Mouse (Mus musculus): ENCODE data around the gene St7. TPM values are rescaled to one million over a fixed set of nuclear protein-coding genes. Genes with fewer than 3 reads are reported as not detected.

Gene St7
- total RNA-seq, 2 experiments from 2014 or later: 15.6 to 17.4 TPM

- intact Hi-C loops (cut with DNase I): no loop called here
- no peak for DNase-seq
Observed at GRCm38 (mm10) chr6:17705973-17706372, 13.2 kb downstream of the St7 start.

- no peak for DNase-seq
- intact Hi-C loops (cut with DNase I): no loop called here
Observed at GRCm38 (mm10) chr6:17718978-17719377, 26.2 kb downstream of the St7 start.

GRCm38 (mm10) chr6:17719423-17719822, 26.7 kb downstream of the St7 start:
- intact Hi-C loops (cut with DNase I): no loop called here
- no peak for DNase-seq

- intact Hi-C loops (cut with DNase I): loop anchor here (5.0 kb wide), 1 partner anchor 43 kb away; no protein-coding TSS in a partner anchor
- DNase-seq: no peak
Observed at GRCm38 (mm10) chr6:17720022-17720421, 27.3 kb downstream of the St7 start.

GRCm38 (mm10) chr6:17721706-17722105, 29.0 kb downstream of the St7 start:
- intact Hi-C loops (cut with DNase I): loop anchor here (5.0 kb wide), 1 partner anchor 44 kb away; no protein-coding TSS in a partner anchor
- no peak for DNase-seq

- DNase-seq: peak; percentile 64 to 65
- intact Hi-C loops (cut with DNase I): loop anchor here (1.0 to 5.0 kb wide), 3 partner anchors 31 to 108 kb away; no protein-coding TSS in a partner anchor
Observed at GRCm38 (mm10) chr6:17725841-17726460, 33.2 kb downstream of the St7 start.

GRCm38 (mm10) chr6:17727241-17727640, 34.5 kb downstream of the St7 start:
- intact Hi-C loops (cut with DNase I): loop anchor here (2.0 to 5.0 kb wide), 2 partner anchors 32 to 85 kb away; no protein-coding TSS in a partner anchor
- no peak for DNase-seq

- intact Hi-C loops (cut with DNase I): loop anchor here (2.0 to 5.0 kb wide), 3 partner anchors 21 to 84 kb away; no protein-coding TSS in a partner anchor
Observed at GRCm38 (mm10) chr6:17727891-17728790, 35.4 kb downstream of the St7 start.

GRCm38 (mm10) chr6:17730122-17730521, 37.4 kb downstream of the St7 start:
- no peak for DNase-seq
- intact Hi-C loops (cut with DNase I): no loop called here

More at GRCm38 (mm10) chr6:17727891-17728790, 35.4 kb downstream of the St7 start:
- DNase-seq: no peak

- intact Hi-C loops (cut with DNase I): no loop called here
- no peak for DNase-seq
Observed at GRCm38 (mm10) chr6:17731694-17732093, 39.0 kb downstream of the St7 start.

- intact Hi-C loops (cut with DNase I): no loop called here
- DNase-seq: no peak
Observed at GRCm38 (mm10) chr6:17733951-17734411, 41.2 kb downstream of the St7 start.

GRCm38 (mm10) chr6:17737262-17737948, 44.7 kb downstream of the St7 start:
- intact Hi-C loops (cut with DNase I): no loop called here
- DNase-seq: no peak

- DNase-seq: no peak
- intact Hi-C loops (cut with DNase I): no loop called here
Observed at GRCm38 (mm10) chr6:17740128-17740527, 47.4 kb downstream of the St7 start.

- DNase-seq: no peak
- intact Hi-C loops (cut with DNase I): no loop called here
Observed at GRCm38 (mm10) chr6:17741639-17742038, 48.9 kb downstream of the St7 start.

GRCm38 (mm10) chr6:17742209-17742608, 49.5 kb downstream of the St7 start:
- no peak for DNase-seq
- intact Hi-C loops (cut with DNase I): no loop called here

- intact Hi-C loops (cut with DNase I): no loop called here
Observed at GRCm38 (mm10) chr6:17743325-17743724, 50.6 kb downstream of the St7 start.

GRCm38 (mm10) chr6:17747724-17748123, 55.0 kb downstream of the St7 start:
- intact Hi-C loops (cut with DNase I): loop anchor here (2.0 kb wide), 1 partner anchor 19 kb away; no protein-coding TSS in a partner anchor

More at GRCm38 (mm10) chr6:17743325-17743724, 50.6 kb downstream of the St7 start:
- no peak for DNase-seq

GRCm38 (mm10) chr6:17748866-17749582, 56.3 kb downstream of the St7 start:
- DNase-seq: peak; percentile 49 to 57
- intact Hi-C loops (cut with DNase I): loop anchor here (1.0 to 2.0 kb wide), 2 partner anchors 15 to 20 kb away; no protein-coding TSS in a partner anchor

More at GRCm38 (mm10) chr6:17747724-17748123, 55.0 kb downstream of the St7 start:
- no peak for DNase-seq

GRCm38 (mm10) chr6:17749596-17749995, 56.9 kb downstream of the St7 start:
- intact Hi-C loops (cut with DNase I): loop anchor here (1.0 to 2.0 kb wide), 2 partner anchors 15 to 21 kb away; no protein-coding TSS in a partner anchor
- no peak for DNase-seq
